In genomic region chr1:127400198-127400597, GRCm38 (mm10) we compare ENCODE assay signal across 15 mouse cellular contexts.
A peak's percentile ranks its signal among the peaks of the same experiment; 100 is the strongest.
DNase-seq lines count a peak whose midpoint lies in the region; ATAC-seq and TF ChIP-seq lines count a peak whose summit lies in the region.
"Had no signal": no experiment of that assay in that cellular context is flagged by ENCODE, and none has a peak within 500 bp of the region (broad histone marks: within the 10 kb centered on the region; RNA-seq: fewer than 3 reads in every experiment).

No protein-coding gene starts in this region.

- no peak overlapping the region for H3K4me3 ChIP-seq in kidney, embryonic 16.5 days (ENCODE audit: low read length)
- H3K4me3 ChIP-seq in cerebellum, adult 2 months (replicated peaks; ENCODE audit: insufficient read depth, low read depth, low read length), result no peak overlapping the region
- H3K4me3 ChIP-seq in hindbrain, embryonic 16.5 days (ENCODE audit: low read length), result no peak overlapping the region
- H3K4me3 ChIP-seq: embryonic facial prominence, embryonic 12.5 days; heart, embryonic 13.5 days; liver, embryonic 15.5 days had no signal

- H3K36me3 ChIP-seq in kidney, embryonic 16.5 days (ENCODE audit: insufficient read depth, low read length), result 0 out of 2 replicates have a peak, but pooled peaks cover 2% of the 10 kb centered on the region
- 0 out of 2 replicates have a peak, but pooled peaks cover 2% of the 10 kb centered on the region for H3K36me3 ChIP-seq in hindbrain, embryonic 16.5 days (ENCODE audit: control insufficient read depth, insufficient read depth, low read length)
- H3K36me3 ChIP-seq: embryonic facial prominence, embryonic 12.5 days; liver, embryonic 15.5 days had no signal

- H3K9ac ChIP-seq in kidney, embryonic 16.5 days (replicated peaks; ENCODE audit: low read length), result 0 out of 2 replicates have a peak overlapping the region, but pooled peaks have one; percentile 44
- no peak overlapping the region for H3K9ac ChIP-seq in hindbrain, embryonic 16.5 days (ENCODE audit: low read depth, low read length)
- H3K9ac ChIP-seq: embryonic facial prominence, embryonic 12.5 days; heart, embryonic 13.5 days; liver, embryonic 15.5 days had no signal

- peak overlapping the region; percentile 90 for H3K27ac ChIP-seq in kidney, embryonic 16.5 days (ENCODE audit: low read length)
- H3K27ac ChIP-seq in cerebellum, adult 2 months (ENCODE audit: insufficient read depth, low read length), result peak overlapping the region; percentile 27; the same call in 1 of the 2 replicates
- H3K27ac ChIP-seq in hindbrain, embryonic 16.5 days (ENCODE audit: low read depth, low read length), result no peak overlapping the region
- H3K27ac ChIP-seq: embryonic facial prominence, embryonic 12.5 days; heart, embryonic 13.5 days; liver, embryonic 15.5 days had no signal

- H3K27me3 ChIP-seq in kidney, embryonic 16.5 days (ENCODE audit: insufficient read depth, low read length), result no peaks in the 10 kb centered on the region
- no peaks in the 10 kb centered on the region for H3K27me3 ChIP-seq in cerebellum, adult 2 months (ENCODE audit: control insufficient read depth, insufficient read depth, low read length)
- no peaks in the 10 kb centered on the region for H3K27me3 ChIP-seq in hindbrain, embryonic 16.5 days (replicated peaks; ENCODE audit: control insufficient read depth, insufficient read depth, low read length)
- H3K27me3 ChIP-seq: embryonic facial prominence, embryonic 12.5 days; heart, embryonic 13.5 days; liver, embryonic 15.5 days had no signal

- peaks cover 44% of the 10 kb centered on the region for H3K4me1 ChIP-seq in kidney, embryonic 16.5 days (ENCODE audit: insufficient read depth, low read length)
- peaks cover 5% of the 10 kb centered on the region for H3K4me1 ChIP-seq in cerebellum, adult 2 months (ENCODE audit: control insufficient read depth, insufficient read depth, low read length)
- H3K4me1 ChIP-seq in hindbrain, embryonic 16.5 days (ENCODE audit: control insufficient read depth, insufficient read depth, low read depth, low read length), result no peaks in the 10 kb centered on the region
- H3K4me1 ChIP-seq: heart, embryonic 13.5 days; liver, embryonic 15.5 days had no signal

- no peak for DNase-seq in kidney, postnatal 25 days
- DNase-seq in brain, adult 2 months (ENCODE audit: low read depth, low spot score), result peak; percentile 31
- peak in 1 of 2 experiments; percentile 51 for DNase-seq in cerebellum, adult 2 months
- DNase-seq in spleen, postnatal 14 days (ENCODE audit: low spot score in 2 of 2), result no peak
- no peak for DNase-seq in thymus, adult 18-20 months
- DNase-seq: adrenal gland, adult 2 months; kidney, postnatal 10 days; lung, postnatal 14 days; right cerebral cortex, postnatal 25 days had no signal

- no peak for TF ChIP-seq POLR2A in cerebellum, adult 2 months (IDR thresholded peaks at IDR 0.05; ENCODE audit: borderline replicate concordance, insufficient read depth, low read length)

- no peaks in the 10 kb centered on the region for H3K9me3 ChIP-seq in kidney, embryonic 16.5 days (ENCODE audit: low read length)
- H3K9me3 ChIP-seq in hindbrain, embryonic 16.5 days (ENCODE audit: control insufficient read depth, low read length), result no peaks in the 10 kb centered on the region
- H3K9me3 ChIP-seq: embryonic facial prominence, embryonic 12.5 days; heart, embryonic 13.5 days; liver, embryonic 15.5 days had no signal

- H3K4me2 ChIP-seq in kidney, embryonic 16.5 days (replicated peaks; ENCODE audit: low read depth, low read length), result peak overlapping the region; percentile 23; the same call in 1 of the 2 replicates
- no peak overlapping the region for H3K4me2 ChIP-seq in hindbrain, embryonic 16.5 days (ENCODE audit: low read length)
- H3K4me2 ChIP-seq: embryonic facial prominence, embryonic 12.5 days; heart, embryonic 13.5 days; liver, embryonic 15.5 days had no signal

- TF ChIP-seq CTCF in cerebellum, adult 2 months (IDR thresholded peaks at IDR 0.05; ENCODE audit: borderline replicate concordance, insufficient read depth, low read depth, low read length), result no peak

- WGBS in kidney, embryonic 16.5 days, result 43% methylated on average over 2 of the region's 2 CpGs
- WGBS in cerebellum, adult 2 months, result 11% methylated on average over 2 of the region's 2 CpGs
- whole genome bisulfite sequencing in hindbrain, embryonic 16.5 days, result 27% methylated on average over 2 of the region's 2 CpGs

- peak; percentile 21 for ATAC-seq in kidney, embryonic 16.5 days (ENCODE audit: low FRiP score, low TSS enrichment)
- ATAC-seq in hindbrain, embryonic 16.5 days, result peak; percentile 38
- ATAC-seq: CD4-positive, CD25-positive, alpha-beta regulatory T cell, adult 4 months had no signal
